Mouse (Mus musculus) kidney, embryonic 14.5 days (tissue): ENCODE data around the gene Rabl3. TPM values are rescaled to one million over a fixed set of nuclear protein-coding genes. Genes with fewer than 3 reads are reported as not detected.

ENCODE experiments used
- ATAC-seq: fragments of 200-750 bp; cut with Nextera tagmentation; 2 replicates; pipeline ENCODE4 v1.8.0; 2017; ENCODE audit warnings: moderate number of reproducible peaks, mild to moderate bottlenecking, moderate TSS enrichment, moderate library complexity; ENCODE audit not compliant: low FRiP score, low TSS enrichment
- H3K27ac ChIP-seq: fragments of 300-500 bp; sonication (generic); 2 replicates; pipeline ENCODE4 v1.5.1; 2014; ENCODE audit warnings: low read depth, mild to moderate bottlenecking, low read length, moderate library complexity, mixed read lengths
- H3K27me3 ChIP-seq: fragments of 300-500 bp; sonication (generic); 2 replicates; pipeline ENCODE4 v1.6.1; 2014; ENCODE audit warnings: mild to moderate bottlenecking, low read length; ENCODE audit not compliant: control insufficient read depth, insufficient read depth
- H3K36me3 ChIP-seq: fragments of 300-500 bp; sonication (generic); 2 replicates; pipeline ENCODE4 v1.6.1; 2014; ENCODE audit warnings: low read length, mixed read lengths; ENCODE audit not compliant: control insufficient read depth, insufficient read depth
- H3K4me1 ChIP-seq: fragments of 300-500 bp; sonication (generic); 2 replicates; pipeline ENCODE4 v1.6.1; 2014; ENCODE audit warnings: low read length, mixed read lengths; ENCODE audit not compliant: control insufficient read depth, insufficient read depth
- H3K4me2 ChIP-seq: fragments of 300-500 bp; sonication (generic); replicated peaks from 2 replicates; pipeline ENCODE4 v1.6.1; 2014; ENCODE audit warnings: low read depth, mild to moderate bottlenecking, low read length
- H3K4me3 ChIP-seq: fragments of 300-500 bp; sonication (generic); 2 replicates; pipeline ENCODE4 v1.5.1; 2014; ENCODE audit warnings: mild to moderate bottlenecking, low read length
- H3K9ac ChIP-seq: fragments of 300-500 bp; sonication (generic); 2 replicates; pipeline ENCODE4 v1.6.1; 2014; ENCODE audit warnings: low read depth, mild to moderate bottlenecking, low read length, moderate library complexity
- H3K9me3 ChIP-seq: fragments of 300-500 bp; sonication (generic); 2 replicates; pipeline ENCODE4 v1.6.1; 2016; ENCODE audit warnings: low read length; ENCODE audit not compliant: control insufficient read depth
- WGBS: fragments of 180-500 bp; shearing (Covaris S2); extraction: QIAGEN DNeasy Blood & Tissue Kit; methylation state at CpG from one replicate; pipeline ENCODE4 v1.1.7; 2014; 5-methylcytosine and 5-hydroxymethylcytosine counted together
- polyA plus RNA-seq: library from polyadenylated mRNA; unstranded; fragments of >200 nt; fragmentation: Nextera tagmentation; extraction: Ambion mirVana; gene quantifications from 2 replicates; pipeline ENCODE4 v1.2.1, GENCODE M21; 2014

The Rabl3 gene
- polyA plus RNA-seq, 1 experiment from 2014 or later: 28.6 TPM

DNA sequence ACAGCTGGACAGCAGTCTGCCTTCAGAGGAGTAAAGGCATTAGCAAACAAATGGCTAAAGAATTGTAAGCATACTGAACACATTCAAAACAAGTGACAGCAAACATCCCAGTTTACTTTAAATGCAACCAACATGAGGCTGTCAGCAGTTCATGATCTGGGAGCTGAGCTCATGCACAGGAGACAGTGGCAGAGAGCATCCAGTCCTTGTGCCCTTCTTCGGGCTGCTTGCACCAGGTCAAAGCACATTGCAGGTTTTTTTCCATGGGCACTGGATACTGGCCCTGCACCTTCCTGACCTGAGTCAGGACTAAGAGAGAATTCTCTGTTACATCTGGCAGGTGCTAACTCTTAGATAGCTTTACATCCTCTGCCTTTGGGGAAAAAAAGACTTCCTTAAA, 39.9 kb downstream of the Rabl3 start:
- H3K4me2 ChIP-seq: no peak overlapping the region
- ATAC-seq: no peak
- H3K4me3 ChIP-seq: no peak overlapping the region
- H3K27ac ChIP-seq: no peak overlapping the region
- no peaks in the 10 kb centered on the region for H3K36me3 ChIP-seq
- 0 out of 2 replicates have a peak, but pooled peaks cover 4% of the 10 kb centered on the region for H3K4me1 ChIP-seq
- WGBS: 62% methylated on average over 1 of the region's 1 CpGs
- H3K9me3 ChIP-seq: no peaks in the 10 kb centered on the region
- H3K9ac ChIP-seq: no peak overlapping the region
- H3K27me3 ChIP-seq: no peaks in the 10 kb centered on the region

GRCm38 (mm10) chr16:37579994-37580393, 40.3 kb downstream of the Rabl3 start, which contains the start of gene Hgd:
Gene Hgd, plus strand, starts transcription at chr16:37580153.
- H3K9me3 ChIP-seq: no peaks in the 10 kb centered on the region
- H3K27ac ChIP-seq: no peak within 1 kb of the TSS
- no peak within 1 kb of the TSS for H3K9ac ChIP-seq
- no peak within 1 kb of the TSS for H3K4me3 ChIP-seq
- no peaks in the 10 kb centered on the region for H3K36me3 ChIP-seq
- no peak for ATAC-seq
- H3K4me1 ChIP-seq: 0 out of 2 replicates have a peak, but pooled peaks cover 5% of the 10 kb centered on the region
- 66% methylated on average over 4 of the region's 4 CpGs for WGBS
- no peaks in the 10 kb centered on the region for H3K27me3 ChIP-seq
- no peak within 1 kb of the TSS for H3K4me2 ChIP-seq

- 0 out of 2 replicates have a peak, but pooled peaks cover 5% of the 10 kb centered on the region for H3K4me1 ChIP-seq
- H3K9me3 ChIP-seq: no peaks in the 10 kb centered on the region
- H3K4me3 ChIP-seq: no peak overlapping the region
- H3K4me2 ChIP-seq: no peak overlapping the region
- H3K9ac ChIP-seq: no peak overlapping the region
- no peak for ATAC-seq
- no peaks in the 10 kb centered on the region for H3K27me3 ChIP-seq
- no peaks in the 10 kb centered on the region for H3K36me3 ChIP-seq
- 84% methylated on average over 4 of the region's 4 CpGs for WGBS
- H3K27ac ChIP-seq: no peak overlapping the region
Measured at GRCm38 (mm10) chr16:37580651-37581050, 41.0 kb downstream of the Rabl3 start.

DNA sequence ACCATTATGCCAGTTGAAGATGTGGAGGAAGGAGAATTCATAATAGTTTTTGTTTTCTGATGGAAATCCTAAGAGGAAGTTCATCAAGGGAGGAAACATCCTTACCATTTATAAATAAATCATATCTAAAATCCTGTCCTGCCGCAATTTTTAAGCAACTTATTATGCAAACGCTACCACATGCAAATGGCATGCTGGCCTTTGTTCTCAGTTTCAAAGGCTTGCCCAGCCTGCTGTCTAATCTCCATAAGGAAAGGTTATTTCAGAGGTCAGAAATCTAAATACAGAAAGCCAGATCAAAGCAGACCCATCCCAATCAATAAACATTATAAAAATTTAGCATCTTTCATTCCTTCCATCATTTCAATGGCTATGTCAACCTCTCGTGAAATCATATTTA, 42.2 kb downstream of the Rabl3 start:
- ATAC-seq: no peak
- Histone ChIP-seq H3K9ac (no peak overlapping the region), H3K4me2 (no peak overlapping the region), H3K4me1 (0 out of 2 replicates have a peak, but pooled peaks cover 5% of the 10 kb centered on the region), H3K27ac (no peak overlapping the region), H3K27me3 (no peaks in the 10 kb centered on the region), H3K4me3 (no peak overlapping the region), H3K9me3 (no peaks in the 10 kb centered on the region), H3K36me3 (no peaks in the 10 kb centered on the region)
- WGBS: 85% methylated on average over 3 of the region's 3 CpGs

- Histone ChIP-seq H3K4me2 (no peak overlapping the region), H3K9me3 (no peaks in the 10 kb centered on the region), H3K4me1 (0 out of 2 replicates have a peak, but pooled peaks cover 5% of the 10 kb centered on the region), H3K27me3 (no peaks in the 10 kb centered on the region), H3K27ac (no peak overlapping the region), H3K36me3 (no peaks in the 10 kb centered on the region), H3K4me3 (no peak overlapping the region), H3K9ac (no peak overlapping the region)
- WGBS: 87% methylated on average over 3 of the region's 3 CpGs
- ATAC-seq: no peak
Measured at GRCm38 (mm10) chr16:37583306-37583705, 43.6 kb downstream of the Rabl3 start.

- Histone ChIP-seq H3K27me3 (no peaks in the 10 kb centered on the region), H3K9me3 (no peaks in the 10 kb centered on the region), H3K9ac (no peak overlapping the region), H3K4me2 (peak overlapping the region; percentile 57), H3K36me3 (no peaks in the 10 kb centered on the region), H3K4me1 (0 out of 2 replicates have a peak, but pooled peaks cover 5% of the 10 kb centered on the region), H3K27ac (peak overlapping the region; percentile 70), H3K4me3 (peak overlapping the region; percentile 32)
- ATAC-seq: no peak
- 44% methylated on average over 6 of the region's 6 CpGs for WGBS
Measured at GRCm38 (mm10) chr16:37583801-37584200, 44.1 kb downstream of the Rabl3 start.

- Histone ChIP-seq H3K4me2 (peak overlapping the region; percentile 57), H3K9ac (peak overlapping the region; percentile 37; the same call in 1 of the 2 replicates), H3K36me3 (no peaks in the 10 kb centered on the region), H3K27me3 (no peaks in the 10 kb centered on the region), H3K4me1 (0 out of 2 replicates have a peak, but pooled peaks cover 5% of the 10 kb centered on the region), H3K27ac (peak overlapping the region; percentile 70), H3K9me3 (no peaks in the 10 kb centered on the region), H3K4me3 (peak overlapping the region; percentile 32)
- peak; percentile 80; the same call in 1 of the 2 replicates for ATAC-seq
- WGBS: 4% methylated on average over 25 of the region's 25 CpGs
Measured at GRCm38 (mm10) chr16:37584218-37585035, 44.7 kb downstream of the Rabl3 start.

GRCm38 (mm10) chr16:37585129-37585563, 45.5 kb downstream of the Rabl3 start:
- Histone ChIP-seq H3K36me3 (no peaks in the 10 kb centered on the region), H3K27ac (no peak overlapping the region), H3K9me3 (no peaks in the 10 kb centered on the region), H3K4me1 (0 out of 2 replicates have a peak, but pooled peaks cover 5% of the 10 kb centered on the region), H3K27me3 (no peaks in the 10 kb centered on the region), H3K9ac (no peak overlapping the region), H3K4me2 (no peak overlapping the region), H3K4me3 (no peak overlapping the region)
- ATAC-seq: 0 out of 2 replicates have a peak, but pooled peaks have one; percentile 16
- 70% methylated on average over 8 of the region's 8 CpGs for WGBS

- no peak overlapping the region for H3K27ac ChIP-seq
- no peaks in the 10 kb centered on the region for H3K9me3 ChIP-seq
- H3K4me2 ChIP-seq: no peak overlapping the region
- 84% methylated on average over 3 of the region's 3 CpGs for WGBS
- H3K9ac ChIP-seq: no peak overlapping the region
- no peak for ATAC-seq
- no peaks in the 10 kb centered on the region for H3K27me3 ChIP-seq
- no peak overlapping the region for H3K4me3 ChIP-seq
- H3K36me3 ChIP-seq: no peaks in the 10 kb centered on the region
- no peaks in the 10 kb centered on the region for H3K4me1 ChIP-seq
Measured at GRCm38 (mm10) chr16:37590921-37591320, 51.2 kb downstream of the Rabl3 start.
